Mouse (Mus musculus) heart, embryonic 16.5 days (tissue): ENCODE measurements around the gene Zdhhc15. TPM values are rescaled to one million over a fixed set of nuclear protein-coding genes. Genes with fewer than 3 reads are reported as not detected.

Experiments used
- polyA plus RNA-seq: library from polyadenylated mRNA; unstranded; fragments of >200 nt; fragmentation: Nextera tagmentation; extraction: Ambion mirVana; gene quantifications from 2 replicates; pipeline ENCODE4 v1.2.1, GENCODE M21; 2015

The Zdhhc15 gene
- polyA plus RNA-seq, 1 experiment from 2014 or later = 4.0 TPM

Other genes starting within 250 kb of the Zdhhc15 start
- 1.1 and 1.7 TPM in 2 replicates for gene Uprt, start 188.2 kb downstream of the Zdhhc15 start, polyA plus RNA-seq
- gene Magee2, start 186.2 kb upstream of the Zdhhc15 start, polyA plus RNA-seq = 1.4 and 1.6 TPM in 2 replicates